Mouse (Mus musculus): Measurements from ENCODE around the gene Il22ra2. TPM values are rescaled to one million over a fixed set of nuclear protein-coding genes. Genes with fewer than 3 reads are reported as not detected.
A peak's percentile ranks its signal among the peaks of the same experiment; 100 is the strongest.
"Not testable (repeated sequence)": the region's sequence is repeated elsewhere in the genome, so short reads cannot be mapped to it uniquely, and the experiment has no call there.

Gene Il22ra2
- polyA plus RNA-seq, 1 experiment from 2014 or later, result 0.06 TPM

GRCm38 (mm10) chr10:19591286-19591640, 30.5 kb upstream of the Il22ra2 start:
- WGBS, result 16% methylated on average over 6 of the region's 6 CpGs
- ATAC-seq (ENCODE audit: insufficient read depth, low FRiP score, low read depth), result no peak

DNA sequence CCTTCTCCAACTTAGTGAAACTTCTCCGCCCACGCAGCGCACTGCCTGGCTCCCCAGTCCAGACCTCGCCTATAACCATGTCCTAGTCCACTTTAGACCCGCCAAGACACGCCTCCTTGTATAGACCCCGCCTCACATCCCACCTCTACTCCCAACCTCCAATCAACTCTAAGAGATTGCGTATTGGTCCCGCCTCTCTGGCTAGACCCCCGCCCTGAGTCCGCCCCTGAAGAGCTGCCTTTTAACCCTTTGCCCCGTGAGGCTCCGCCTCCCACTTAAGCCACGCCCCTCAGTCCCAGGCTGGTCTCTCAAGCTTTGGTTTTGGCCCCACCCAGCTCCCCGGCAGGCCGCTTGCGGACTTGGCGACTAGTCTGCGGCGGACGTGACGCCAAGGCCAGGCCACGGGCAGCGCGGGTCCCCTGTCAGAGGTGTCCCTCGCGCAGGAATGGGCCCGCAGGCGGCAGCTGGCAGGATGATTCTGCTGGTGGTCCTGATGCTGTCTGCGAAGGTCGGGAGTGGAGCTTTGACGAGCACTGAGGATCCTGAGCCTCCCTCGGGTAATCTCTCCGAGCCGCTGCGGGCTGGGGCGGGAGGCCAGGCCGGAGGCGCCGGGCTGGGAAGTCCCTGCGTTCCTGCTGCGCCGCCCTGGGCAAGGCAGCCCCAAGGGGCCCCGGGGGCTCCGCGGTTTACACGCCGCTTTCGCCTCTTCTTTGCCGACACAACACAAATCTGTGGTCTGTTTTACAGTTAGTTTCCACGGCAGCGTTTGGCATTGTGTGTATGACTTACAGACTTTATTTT, 30.0 kb upstream of the Il22ra2 start, which contains the start of gene Ifngr1:
TSS of gene Ifngr1 (plus strand) at position 309 of the 801 bp plus-strand sequence.
- Histone ChIP-seq H3K9me3 (no peaks in the 10 kb centered on the region), H3K4me1 (peaks cover 3% of the 10 kb centered on the region; the same call in 1 of the 2 replicates), H3K4me3 (replicated peaks) (peak within 1 kb of the TSS; percentile 59), H3K9ac (peak within 1 kb of the TSS; percentile 54), H3K27me3 (replicated peaks) (no peaks in the 10 kb centered on the region), H3K36me3 (no peaks in the 10 kb centered on the region), H3K4me2 (peak within 1 kb of the TSS; percentile 61), H3K27ac (peak within 1 kb of the TSS; percentile 84)
- ATAC-seq (ENCODE audit: insufficient read depth, low FRiP score, low read depth), result peak; percentile 99
- WGBS, result under 1% methylated on average over 52 of the region's 52 CpGs

More at GRCm38 (mm10) chr10:19591286-19591640, 30.5 kb upstream of the Il22ra2 start:
- Histone ChIP-seq H3K27me3 (replicated peaks) (no peaks in the 10 kb centered on the region), H3K9me3 (no peaks in the 10 kb centered on the region), H3K9ac (no peak overlapping the region), H3K4me3 (replicated peaks) (peak overlapping the region; percentile 59), H3K4me2 (peak overlapping the region; percentile 61), H3K27ac (peak overlapping the region; percentile 78), H3K4me1 (peaks cover 3% of the 10 kb centered on the region; the same call in 1 of the 2 replicates), H3K36me3 (no peaks in the 10 kb centered on the region)

DNA sequence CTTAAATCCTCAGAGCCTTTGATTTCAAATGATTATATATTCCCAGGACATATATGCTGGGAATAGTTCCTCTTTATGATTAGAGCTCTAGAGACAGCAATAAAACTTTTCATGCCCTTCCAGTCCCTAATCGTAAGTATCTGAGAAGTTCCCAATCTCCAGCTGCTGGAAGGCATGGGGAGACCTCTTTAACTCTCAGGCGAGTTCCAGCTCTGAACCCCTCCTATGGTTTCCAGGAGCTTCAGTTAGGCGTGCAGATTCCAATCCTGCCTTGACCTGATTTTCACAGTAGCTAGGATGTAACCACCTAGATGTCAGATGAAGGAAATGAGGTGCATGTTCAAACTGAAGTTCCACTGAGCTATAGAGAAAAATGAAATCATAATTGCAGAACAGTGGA, 29.2 kb upstream of the Il22ra2 start:
- Histone ChIP-seq H3K4me3 (replicated peaks) (peak overlapping the region; percentile 59), H3K9ac (peak overlapping the region; percentile 54; the same call in 1 of the 2 replicates), H3K27ac (peak overlapping the region; percentile 84; the same call in 1 of the 2 replicates), H3K4me1 (peaks cover 3% of the 10 kb centered on the region; the same call in 1 of the 2 replicates), H3K36me3 (no peaks in the 10 kb centered on the region), H3K4me2 (peak overlapping the region; percentile 61), H3K27me3 (replicated peaks) (no peaks in the 10 kb centered on the region), H3K9me3 (no peaks in the 10 kb centered on the region)
- no peak for ATAC-seq (ENCODE audit: insufficient read depth, low FRiP score, low read depth)
- 2% methylated on average over 3 of the region's 3 CpGs for WGBS

- no peak overlapping the region for H3K9ac ChIP-seq
- WGBS, result 85% methylated on average over 3 of the region's 3 CpGs
- peaks cover 3% of the 10 kb centered on the region; the same call in 1 of the 2 replicates for H3K4me1 ChIP-seq
- H3K27ac ChIP-seq, result no peak overlapping the region
- H3K36me3 ChIP-seq, result no peaks in the 10 kb centered on the region
- H3K27me3 ChIP-seq (replicated peaks), result no peaks in the 10 kb centered on the region
- peak overlapping the region; percentile 61 for H3K4me2 ChIP-seq
- no peaks in the 10 kb centered on the region for H3K9me3 ChIP-seq
- no peak for ATAC-seq (ENCODE audit: insufficient read depth, low FRiP score, low read depth)
- H3K4me3 ChIP-seq (replicated peaks), result peak overlapping the region; percentile 6; the same call in 1 of the 2 replicates
These were observed 28.5 kb upstream of the Il22ra2 start for GRCm38 (mm10) chr10:19593296-19593695.

DNA sequence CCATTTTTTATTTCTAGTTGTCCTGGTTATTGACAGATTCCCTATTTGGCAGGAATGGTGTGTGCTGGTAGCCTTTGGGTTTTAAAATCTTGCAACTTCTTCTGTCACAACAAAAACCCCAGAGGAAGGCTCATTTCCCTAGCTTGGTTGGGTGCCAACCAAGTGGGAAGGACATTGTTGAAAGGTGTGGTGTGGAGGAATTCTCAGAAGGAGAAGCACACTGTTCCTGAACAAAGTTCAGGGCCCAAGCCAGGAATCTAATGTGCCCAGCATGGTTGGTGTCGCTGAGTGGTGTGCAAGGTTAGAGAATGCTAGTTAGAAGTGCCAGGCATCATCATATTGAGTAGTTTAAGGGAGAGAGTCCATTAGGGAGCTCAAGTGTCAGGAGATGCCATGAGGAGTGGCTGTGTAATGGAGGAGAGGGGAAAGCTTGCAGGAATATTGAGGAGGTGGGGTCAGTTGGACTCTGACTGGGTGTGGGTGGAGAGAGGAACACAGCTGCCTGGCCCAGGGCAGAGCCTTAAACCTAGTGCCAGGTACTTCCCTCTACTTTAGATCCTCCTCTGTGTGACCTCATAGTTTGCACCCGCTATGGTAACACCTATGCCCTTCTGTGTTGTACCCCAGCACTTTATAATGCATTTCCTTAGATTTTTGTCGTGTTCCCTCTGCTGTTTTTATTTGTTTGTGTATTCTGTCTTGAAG, 27.4 kb upstream of the Il22ra2 start:
- WGBS, result 71% methylated on average over 3 of the region's 3 CpGs
- no peak for ATAC-seq (ENCODE audit: insufficient read depth, low FRiP score, low read depth)
- no peak overlapping the region for H3K4me3 ChIP-seq (replicated peaks)
- H3K9me3 ChIP-seq, result no peaks in the 10 kb centered on the region
- no peak overlapping the region for H3K9ac ChIP-seq
- H3K27ac ChIP-seq, result no peak overlapping the region
- H3K36me3 ChIP-seq, result 0 out of 2 replicates have a peak, but pooled peaks cover under 1% of the 10 kb centered on the region
- peak overlapping the region; percentile 61; the same call in 1 of the 2 replicates for H3K4me2 ChIP-seq
- H3K27me3 ChIP-seq (replicated peaks), result no peaks in the 10 kb centered on the region
- H3K4me1 ChIP-seq, result peaks cover 3% of the 10 kb centered on the region; the same call in 1 of the 2 replicates

DNA sequence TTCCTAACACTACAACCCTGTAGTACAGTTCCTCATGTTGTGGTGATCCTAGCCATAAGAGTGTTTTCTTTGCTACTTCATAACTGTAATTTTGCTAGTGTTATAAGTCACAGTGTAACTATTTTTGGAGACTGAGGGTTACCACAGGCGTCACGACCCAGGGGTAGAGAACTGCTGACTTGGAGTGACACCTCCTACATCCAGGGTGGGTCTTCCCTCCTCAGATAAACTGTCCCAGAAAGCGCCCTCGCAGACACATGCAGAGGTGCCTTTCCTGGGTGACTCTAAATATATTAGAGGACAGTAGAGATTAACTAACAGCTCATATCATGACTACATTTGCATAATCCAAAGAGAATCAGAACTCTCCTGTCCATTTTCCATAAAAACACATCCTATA, 24.9 kb upstream of the Il22ra2 start:
- peaks cover 3% of the 10 kb centered on the region; the same call in 1 of the 2 replicates for H3K4me1 ChIP-seq
- H3K4me3 ChIP-seq (replicated peaks), result no peak overlapping the region
- ATAC-seq (ENCODE audit: insufficient read depth, low FRiP score, low read depth), result no peak
- no peak overlapping the region for H3K4me2 ChIP-seq
- H3K27me3 ChIP-seq (replicated peaks), result no peaks in the 10 kb centered on the region
- H3K36me3 ChIP-seq, result peaks cover 8% of the 10 kb centered on the region
- no peak overlapping the region for H3K9ac ChIP-seq
- H3K27ac ChIP-seq, result no peak overlapping the region
- no peaks in the 10 kb centered on the region for H3K9me3 ChIP-seq
- 83% methylated on average over 4 of the region's 4 CpGs for WGBS

DNA sequence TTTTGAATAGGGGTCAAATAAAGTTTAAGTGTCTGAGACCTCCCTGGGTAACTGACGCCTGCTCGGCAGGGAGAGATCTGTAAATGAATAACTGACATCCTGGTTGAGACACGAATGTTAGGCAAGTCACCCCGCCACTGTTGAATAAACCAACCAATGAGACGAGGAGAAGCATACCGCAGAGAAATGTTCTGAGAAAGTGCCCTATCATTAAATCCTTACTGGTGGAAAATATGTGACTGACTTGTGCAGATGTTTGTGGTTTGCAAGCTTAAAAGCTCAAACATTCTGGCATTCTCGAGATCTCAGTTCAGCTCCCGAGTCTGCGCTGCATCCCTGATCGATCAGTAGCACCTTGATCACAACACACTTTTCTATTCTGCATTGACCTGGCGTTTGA, 23.7 kb upstream of the Il22ra2 start:
- H3K27ac ChIP-seq, result no peak overlapping the region
- 70% methylated on average over 11 of the region's 11 CpGs for WGBS
- no peak; the same call in 1 of the 2 replicates for ATAC-seq (ENCODE audit: insufficient read depth, low FRiP score, low read depth)

GRCm38 (mm10) chr10:19599331-19600092, 22.3 kb upstream of the Il22ra2 start:
- Histone ChIP-seq H3K9ac (no peak overlapping the region), H3K4me3 (replicated peaks) (no peak overlapping the region), H3K27me3 (replicated peaks) (no peaks in the 10 kb centered on the region), H3K27ac (peak overlapping the region; percentile 22; the same call in 1 of the 2 replicates), H3K9me3 (no peaks in the 10 kb centered on the region), H3K4me2 (no peak overlapping the region), H3K4me1 (no peaks in the 10 kb centered on the region), H3K36me3 (peaks cover 22% of the 10 kb centered on the region)
- 66% methylated on average over 6 of the region's 6 CpGs for WGBS
- no peak for ATAC-seq (ENCODE audit: insufficient read depth, low FRiP score, low read depth)

More for the DNA sequence above, 23.7 kb upstream of the Il22ra2 start:
- Histone ChIP-seq H3K9me3 (no peaks in the 10 kb centered on the region), H3K4me2 (no peak overlapping the region), H3K9ac (no peak overlapping the region), H3K27me3 (replicated peaks) (no peaks in the 10 kb centered on the region), H3K4me3 (replicated peaks) (no peak overlapping the region), H3K36me3 (peaks cover 10% of the 10 kb centered on the region), H3K4me1 (peaks cover 3% of the 10 kb centered on the region; the same call in 1 of the 2 replicates)

- Histone ChIP-seq H3K4me2 (no peak overlapping the region), H3K4me3 (replicated peaks) (no peak overlapping the region), H3K36me3 (peaks cover 27% of the 10 kb centered on the region), H3K4me1 (no peaks in the 10 kb centered on the region), H3K27ac (no peak overlapping the region), H3K9ac (no peak overlapping the region), H3K9me3 (no peaks in the 10 kb centered on the region), H3K27me3 (replicated peaks) (no peaks in the 10 kb centered on the region)
- no peak for ATAC-seq (ENCODE audit: insufficient read depth, low FRiP score, low read depth)
- 73% methylated on average over 3 of the region's 3 CpGs for WGBS
These were observed 21.7 kb upstream of the Il22ra2 start for GRCm38 (mm10) chr10:19600093-19600420.

DNA sequence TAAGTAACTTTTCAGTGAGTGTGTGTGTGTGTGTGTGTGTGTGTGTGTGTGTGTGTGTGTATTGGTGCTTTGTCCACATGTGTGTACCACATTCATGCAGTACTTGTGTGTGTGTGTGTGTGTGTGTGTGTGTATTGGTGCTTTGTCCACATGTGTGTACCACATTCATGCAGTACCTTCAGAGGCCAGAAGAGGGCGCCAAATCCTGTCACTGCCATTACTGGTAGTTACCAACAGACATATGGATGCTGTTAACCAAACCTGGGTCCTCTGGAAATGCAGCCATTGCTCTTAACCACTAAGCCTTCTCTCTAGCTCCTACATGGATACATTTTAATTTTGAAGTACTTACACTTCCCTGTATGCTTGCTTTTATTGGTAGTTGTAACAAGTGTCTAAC, 20.3 kb upstream of the Il22ra2 start:
- ATAC-seq (ENCODE audit: insufficient read depth, low FRiP score, low read depth); H3K27ac ChIP-seq; H3K27me3 ChIP-seq (replicated peaks); H3K4me1 ChIP-seq; H3K9me3 ChIP-seq; H3K9ac ChIP-seq; H3K4me3 ChIP-seq (replicated peaks); H3K4me2 ChIP-seq: not testable (repeated sequence)
- WGBS, result 29% methylated on average over 1 of the region's 1 CpGs
- peaks cover 39% of the 10 kb centered on the region for H3K36me3 ChIP-seq

GRCm38 (mm10) chr10:19603231-19603630, 18.6 kb upstream of the Il22ra2 start:
- peaks cover 55% of the 10 kb centered on the region for H3K36me3 ChIP-seq
- H3K27ac ChIP-seq, result no peak overlapping the region
- H3K4me2 ChIP-seq, result no peak overlapping the region
- H3K4me1 ChIP-seq, result no peaks in the 10 kb centered on the region
- H3K9ac ChIP-seq, result no peak overlapping the region
- H3K27me3 ChIP-seq (replicated peaks), result no peaks in the 10 kb centered on the region
- no peaks in the 10 kb centered on the region for H3K9me3 ChIP-seq
- no peak overlapping the region for H3K4me3 ChIP-seq (replicated peaks)
- no peak for ATAC-seq (ENCODE audit: insufficient read depth, low FRiP score, low read depth)
- 90% methylated on average over 6 of the region's 6 CpGs for WGBS

Data from stomach, embryonic 15.5 days (tissue).